Mouse (Mus musculus) megakaryocyte, embryonic 14.5 days (primary cell): ENCODE measurements around the gene Lgals12. TPM values are rescaled to one million over a fixed set of nuclear protein-coding genes. Genes with fewer than 3 reads are reported as not detected.

Source experiments
- H3K27me3 ChIP-seq: replicated peaks from 2 replicates; pipeline ENCODE3; 2012; ENCODE audit warnings: inconsistent platforms
- H3K36me3 ChIP-seq: replicated peaks from 2 replicates; pipeline ENCODE3; 2012; ENCODE audit warnings: low read length, inconsistent platforms, mixed read lengths
- H3K4me1 ChIP-seq: 2 replicates; pipeline ENCODE4 v1.6.1; 2012; ENCODE audit warnings: inconsistent platforms
- H3K4me3 ChIP-seq: replicated peaks from 2 replicates; pipeline ENCODE3; 2012; ENCODE audit warnings: moderate library complexity, mild to moderate bottlenecking, inconsistent platforms
- H3K9me3 ChIP-seq: 2 replicates; pipeline ENCODE4 v1.6.1; 2012; ENCODE audit warnings: inconsistent platforms
- FLI1 ChIP-seq: IDR thresholded peaks from 2 replicates; pipeline ENCODE4 v1.6.1; 2012; ENCODE audit warnings: low read length, inconsistent platforms, mixed read lengths
- GATA1 ChIP-seq: IDR thresholded peaks from 3 replicates; pipeline ENCODE4 v1.6.1; 2012; ENCODE audit warnings: mixed read lengths, low read length, inconsistent platforms, borderline replicate concordance
- polyA plus RNA-seq: library from polyadenylated mRNA; stranded (reverse); fragments of >175 nt; gene quantifications from 2 replicates; pipeline ENCODE4 v1.2.3, GENCODE M21; 2012; ENCODE audit warnings: low replicate concordance; ENCODE audit not compliant: insufficient read depth

Gene Lgals12
- polyA plus RNA-seq: not detected in 2 replicates

GRCm38 (mm10) chr19:7606801-7607689, at the start of gene Lgals12:
Gene Lgals12, minus strand, starts transcription at chr19:7607193.
- H3K9me3 ChIP-seq: no peaks in the 10 kb centered on the region
- H3K27me3 ChIP-seq: peaks cover 71% of the 10 kb centered on the region
- peak within 1 kb of the TSS; percentile 3 for H3K4me3 ChIP-seq
- peaks cover 49% of the 10 kb centered on the region for H3K4me1 ChIP-seq
- no peaks in the 10 kb centered on the region for H3K36me3 ChIP-seq
- no peak for TF ChIP-seq GATA1
- no peak for TF ChIP-seq FLI1

- no peak for TF ChIP-seq GATA1
- TF ChIP-seq FLI1: no peak
- no peaks in the 10 kb centered on the region for H3K36me3 ChIP-seq
- peaks cover 5% of the 10 kb centered on the region for H3K27me3 ChIP-seq
- H3K4me3 ChIP-seq: no peak overlapping the region
- no peaks in the 10 kb centered on the region for H3K9me3 ChIP-seq
- no peaks in the 10 kb centered on the region for H3K4me1 ChIP-seq
These were observed 42.1 kb upstream of the Lgals12 start for GRCm38 (mm10) chr19:7648913-7649666.

GRCm38 (mm10) chr19:7633786-7634185, 26.8 kb upstream of the Lgals12 start:
- Histone ChIP-seq H3K27me3 (no peaks in the 10 kb centered on the region), H3K36me3 (no peaks in the 10 kb centered on the region), H3K4me1 (no peaks in the 10 kb centered on the region), H3K4me3 (no peak overlapping the region), H3K9me3 (no peaks in the 10 kb centered on the region)
- TF ChIP-seq GATA1 (no peak), FLI1 (no peak)

- H3K4me1 ChIP-seq: no peaks in the 10 kb centered on the region
- no peaks in the 10 kb centered on the region for H3K9me3 ChIP-seq
- H3K36me3 ChIP-seq: no peaks in the 10 kb centered on the region
- TF ChIP-seq GATA1 (no peak), FLI1 (no peak)
- H3K4me3 ChIP-seq: no peak overlapping the region
- H3K27me3 ChIP-seq: no peaks in the 10 kb centered on the region
These were observed 26.0 kb upstream of the Lgals12 start for GRCm38 (mm10) chr19:7633021-7633420.

- TF ChIP-seq GATA1 (no peak), FLI1 (no peak)
- Histone ChIP-seq H3K27me3 (peaks cover 39% of the 10 kb centered on the region), H3K36me3 (no peaks in the 10 kb centered on the region), H3K4me3 (peak overlapping the region; percentile 46), H3K4me1 (peaks cover 6% of the 10 kb centered on the region), H3K9me3 (no peaks in the 10 kb centered on the region)
These were observed 10.7 kb upstream of the Lgals12 start for GRCm38 (mm10) chr19:7617696-7618095.

GRCm38 (mm10) chr19:7617085-7617484, 10.1 kb upstream of the Lgals12 start:
- TF ChIP-seq FLI1 (no peak), GATA1 (no peak)
- Histone ChIP-seq H3K36me3 (no peaks in the 10 kb centered on the region), H3K27me3 (peaks cover 45% of the 10 kb centered on the region), H3K4me3 (no peak overlapping the region), H3K4me1 (peaks cover 12% of the 10 kb centered on the region), H3K9me3 (no peaks in the 10 kb centered on the region)

- peaks cover 52% of the 10 kb centered on the region for H3K27me3 ChIP-seq
- H3K9me3 ChIP-seq: no peaks in the 10 kb centered on the region
- H3K4me1 ChIP-seq: peaks cover 19% of the 10 kb centered on the region
- TF ChIP-seq FLI1 (no peak), GATA1 (no peak)
- no peaks in the 10 kb centered on the region for H3K36me3 ChIP-seq
- no peak overlapping the region for H3K4me3 ChIP-seq
These were observed 9.4 kb upstream of the Lgals12 start for GRCm38 (mm10) chr19:7616231-7616930.

- TF ChIP-seq FLI1: no peak
- no peak for TF ChIP-seq GATA1
These were observed 6.2 kb upstream of the Lgals12 start for GRCm38 (mm10) chr19:7613151-7613550.

GRCm38 (mm10) chr19:7611942-7612757, 5.2 kb upstream of the Lgals12 start, which contains the start of gene Hrasls5:
Gene Hrasls5, plus strand, starts transcription at chr19:7612541.
- peaks cover 30% of the 10 kb centered on the region for H3K4me1 ChIP-seq
- no peaks in the 10 kb centered on the region for H3K9me3 ChIP-seq
- TF ChIP-seq FLI1: no peak
- TF ChIP-seq GATA1: no peak
- H3K27me3 ChIP-seq: peaks cover 71% of the 10 kb centered on the region
- peak within 1 kb of the TSS; percentile 89 for H3K4me3 ChIP-seq
- no peaks in the 10 kb centered on the region for H3K36me3 ChIP-seq

More at GRCm38 (mm10) chr19:7613151-7613550, 6.2 kb upstream of the Lgals12 start:
- H3K9me3 ChIP-seq: no peaks in the 10 kb centered on the region
- H3K27me3 ChIP-seq: peaks cover 61% of the 10 kb centered on the region
- H3K36me3 ChIP-seq: no peaks in the 10 kb centered on the region
- H3K4me3 ChIP-seq: no peak overlapping the region
- peaks cover 25% of the 10 kb centered on the region for H3K4me1 ChIP-seq
